Mouse (Mus musculus): ENCODE measurements around the gene Eps15l1. TPM values are rescaled to one million over a fixed set of nuclear protein-coding genes. Genes with fewer than 3 reads are reported as not detected.

Gene Eps15l1
- polyA plus RNA-seq, 1 experiment from 2014 or later: 47.4 TPM

- 0 out of 2 replicates have a peak, but pooled peaks cover 4% of the 10 kb centered on the region for H3K4me1 ChIP-seq (replicated peaks)
- ATAC-seq (ENCODE audit: insufficient number of reproducible peaks, low FRiP score): no peak
- no peak overlapping the region for H3K4me3 ChIP-seq
- H3K27ac ChIP-seq (ENCODE audit: poor library complexity, severe bottlenecking): no peak overlapping the region
- peaks cover 12% of the 10 kb centered on the region for H3K36me3 ChIP-seq
- no peaks in the 10 kb centered on the region for H3K9me3 ChIP-seq (replicated peaks)
- WGBS: 78% methylated on average over 6 of the region's 6 CpGs
- H3K4me2 ChIP-seq: no peak overlapping the region
- H3K9ac ChIP-seq: no peak overlapping the region
- no peaks in the 10 kb centered on the region for H3K27me3 ChIP-seq (replicated peaks)
These were observed 90.3 kb downstream of the Eps15l1 start for GRCm38 (mm10) chr8:72330806-72331516.

DNA sequence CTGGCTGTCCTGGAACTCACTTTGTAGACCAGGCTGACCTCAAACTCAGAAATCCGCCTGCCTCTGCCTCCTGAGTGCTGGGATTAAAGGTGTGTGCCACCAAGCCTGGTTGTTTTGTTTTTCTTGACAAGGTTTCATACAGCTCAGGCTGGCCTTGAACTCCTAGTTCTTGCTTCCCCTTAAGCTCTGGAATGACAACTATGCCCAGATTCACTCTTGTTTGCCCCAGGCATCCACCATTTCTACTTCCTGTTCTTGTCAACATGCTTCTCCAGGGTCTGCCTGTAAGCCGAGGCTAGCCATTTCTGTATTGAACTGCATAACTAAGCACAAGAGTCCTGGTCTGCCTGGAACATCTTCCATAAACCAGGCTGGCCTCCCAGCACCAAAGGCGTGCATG, 92.1 kb downstream of the Eps15l1 start:
- ATAC-seq (ENCODE audit: insufficient number of reproducible peaks, low FRiP score): no peak
- H3K9ac ChIP-seq: no peak overlapping the region
- no peak overlapping the region for H3K4me2 ChIP-seq
- no peaks in the 10 kb centered on the region for H3K9me3 ChIP-seq (replicated peaks)
- no peaks in the 10 kb centered on the region for H3K27me3 ChIP-seq (replicated peaks)
- H3K36me3 ChIP-seq: no peaks in the 10 kb centered on the region
- 0 out of 2 replicates have a peak, but pooled peaks cover 4% of the 10 kb centered on the region for H3K4me1 ChIP-seq (replicated peaks)
- WGBS: 70% methylated on average over 3 of the region's 3 CpGs
- no peak overlapping the region for H3K4me3 ChIP-seq
- no peak overlapping the region for H3K27ac ChIP-seq (ENCODE audit: poor library complexity, severe bottlenecking)

- Histone ChIP-seq H3K27me3 (replicated peaks) (peaks cover 6% of the 10 kb centered on the region), H3K9me3 (replicated peaks) (no peaks in the 10 kb centered on the region), H3K4me1 (replicated peaks) (peaks cover 35% of the 10 kb centered on the region), H3K27ac (ENCODE audit: poor library complexity, severe bottlenecking) (no peak overlapping the region), H3K4me2 (no peak overlapping the region), H3K4me3 (no peak overlapping the region), H3K36me3 (peaks cover 14% of the 10 kb centered on the region), H3K9ac (no peak overlapping the region)
- 79% methylated on average over 2 of the region's 2 CpGs for WGBS
- no peak for ATAC-seq (ENCODE audit: insufficient number of reproducible peaks, low FRiP score)
These were observed 96.6 kb downstream of the Eps15l1 start for GRCm38 (mm10) chr8:72324708-72325107.

DNA sequence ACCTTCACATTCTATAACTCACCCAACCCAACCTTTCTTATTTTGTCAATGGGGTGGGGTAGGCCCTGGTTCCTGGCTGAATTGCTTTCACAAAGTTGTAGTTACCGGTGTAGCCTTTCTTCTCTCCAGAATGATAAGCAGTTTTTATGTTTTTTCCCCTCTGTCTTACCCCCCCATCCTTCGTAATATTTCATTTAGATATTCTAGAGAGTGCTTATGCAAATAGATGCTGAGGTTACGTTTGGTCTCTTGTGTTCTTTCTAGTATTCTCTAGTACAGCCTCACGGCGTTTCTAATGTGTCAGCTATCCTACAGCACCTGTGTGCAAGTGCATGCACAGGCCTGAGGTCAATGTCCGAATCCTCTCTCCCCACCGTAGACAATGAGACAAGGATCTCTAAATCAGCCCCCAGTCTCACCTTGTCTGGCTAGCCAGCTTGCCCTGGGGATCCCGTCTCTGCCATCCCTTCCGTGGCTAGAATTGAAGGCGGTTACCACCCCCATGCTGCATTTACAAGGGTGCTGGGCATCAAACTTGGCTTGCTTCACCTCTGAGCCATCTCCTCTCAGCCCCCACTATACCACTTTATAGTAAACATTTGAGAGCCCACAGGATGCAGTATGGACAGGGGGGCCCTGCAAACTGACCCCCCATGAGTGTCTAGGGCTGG, 97.1 kb downstream of the Eps15l1 start:
- Histone ChIP-seq H3K9ac (no peak overlapping the region), H3K27me3 (replicated peaks) (peaks cover 6% of the 10 kb centered on the region), H3K9me3 (replicated peaks) (no peaks in the 10 kb centered on the region), H3K36me3 (peaks cover 14% of the 10 kb centered on the region), H3K4me1 (replicated peaks) (peaks cover 36% of the 10 kb centered on the region), H3K4me2 (no peak overlapping the region), H3K4me3 (no peak overlapping the region), H3K27ac (ENCODE audit: poor library complexity, severe bottlenecking) (no peak overlapping the region)
- 75% methylated on average over 10 of the region's 10 CpGs for WGBS
- peak; percentile 12; the same call in 1 of the 2 replicates for ATAC-seq (ENCODE audit: insufficient number of reproducible peaks, low FRiP score)

- no peak overlapping the region for H3K9ac ChIP-seq
- 48% methylated on average over 6 of the region's 6 CpGs for WGBS
- peaks cover 39% of the 10 kb centered on the region for H3K4me1 ChIP-seq (replicated peaks)
- H3K27ac ChIP-seq (ENCODE audit: poor library complexity, severe bottlenecking): no peak overlapping the region
- peaks cover 14% of the 10 kb centered on the region for H3K36me3 ChIP-seq
- no peaks in the 10 kb centered on the region for H3K9me3 ChIP-seq (replicated peaks)
- ATAC-seq (ENCODE audit: insufficient number of reproducible peaks, low FRiP score): no peak
- H3K27me3 ChIP-seq (replicated peaks): peaks cover 6% of the 10 kb centered on the region
- peak overlapping the region; percentile 96 for H3K4me2 ChIP-seq
- no peak overlapping the region for H3K4me3 ChIP-seq
These were observed 98.0 kb downstream of the Eps15l1 start for GRCm38 (mm10) chr8:72323131-72323725.

- Histone ChIP-seq H3K36me3 (peaks cover 14% of the 10 kb centered on the region), H3K4me2 (peak overlapping the region; percentile 96), H3K27me3 (replicated peaks) (peaks cover 6% of the 10 kb centered on the region), H3K27ac (ENCODE audit: poor library complexity, severe bottlenecking) (no peak overlapping the region), H3K4me1 (replicated peaks) (peaks cover 45% of the 10 kb centered on the region), H3K9ac (peak overlapping the region; percentile 49), H3K4me3 (peak overlapping the region; percentile 69), H3K9me3 (replicated peaks) (no peaks in the 10 kb centered on the region)
- no peak for ATAC-seq (ENCODE audit: insufficient number of reproducible peaks, low FRiP score)
- WGBS: 72% methylated on average over 7 of the region's 7 CpGs
These were observed 98.8 kb downstream of the Eps15l1 start for GRCm38 (mm10) chr8:72322471-72322889.

DNA sequence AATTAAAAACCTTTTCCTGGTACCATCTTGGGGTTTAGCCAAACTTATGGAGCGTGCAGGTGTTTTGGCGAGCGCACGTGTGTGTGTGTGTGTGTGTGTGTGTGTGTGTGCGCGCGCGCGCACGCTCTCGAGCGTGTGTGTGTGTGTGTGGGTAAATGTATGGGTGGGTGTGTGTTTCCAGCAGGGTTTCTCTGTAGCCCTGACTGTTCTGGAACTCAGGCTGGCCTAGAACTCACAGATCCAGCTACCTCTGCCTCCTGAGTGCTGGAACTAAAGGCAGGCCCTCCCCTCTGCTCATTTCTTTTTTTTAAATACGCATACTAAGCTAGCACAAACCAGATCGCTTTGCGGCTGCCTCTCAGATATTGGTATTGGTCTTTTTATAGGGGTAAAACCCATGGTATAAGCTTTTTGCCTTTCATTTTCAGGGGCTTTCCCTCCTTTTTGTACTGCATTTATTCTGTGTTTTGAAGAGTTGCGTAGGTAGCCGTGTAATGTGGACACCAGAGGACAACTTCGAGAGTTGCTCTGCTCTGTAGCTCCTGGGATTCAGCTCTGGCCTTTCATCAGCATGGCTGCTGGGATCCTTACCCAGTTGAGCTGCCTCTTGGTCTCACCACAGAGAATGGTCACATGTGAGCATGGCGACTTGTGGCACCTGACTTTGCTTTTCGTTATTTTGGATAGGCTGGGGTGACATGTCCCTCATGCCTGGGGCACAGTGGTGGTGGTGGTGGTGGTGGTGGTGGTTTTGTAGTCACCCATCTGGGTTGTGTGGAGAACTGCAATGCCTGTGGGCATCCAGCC, 99.4 kb downstream of the Eps15l1 start:
- Histone ChIP-seq H3K27me3 (replicated peaks) (peaks cover 6% of the 10 kb centered on the region), H3K36me3 (peaks cover 14% of the 10 kb centered on the region), H3K27ac (ENCODE audit: poor library complexity, severe bottlenecking) (no peak overlapping the region), H3K4me3 (peak overlapping the region; percentile 69), H3K4me1 (replicated peaks) (peaks cover 45% of the 10 kb centered on the region), H3K9ac (peak overlapping the region; percentile 86), H3K9me3 (replicated peaks) (no peaks in the 10 kb centered on the region), H3K4me2 (peak overlapping the region; percentile 96)
- WGBS: 90% methylated on average over 20 of the region's 20 CpGs
- no peak for ATAC-seq (ENCODE audit: insufficient number of reproducible peaks, low FRiP score)

DNA sequence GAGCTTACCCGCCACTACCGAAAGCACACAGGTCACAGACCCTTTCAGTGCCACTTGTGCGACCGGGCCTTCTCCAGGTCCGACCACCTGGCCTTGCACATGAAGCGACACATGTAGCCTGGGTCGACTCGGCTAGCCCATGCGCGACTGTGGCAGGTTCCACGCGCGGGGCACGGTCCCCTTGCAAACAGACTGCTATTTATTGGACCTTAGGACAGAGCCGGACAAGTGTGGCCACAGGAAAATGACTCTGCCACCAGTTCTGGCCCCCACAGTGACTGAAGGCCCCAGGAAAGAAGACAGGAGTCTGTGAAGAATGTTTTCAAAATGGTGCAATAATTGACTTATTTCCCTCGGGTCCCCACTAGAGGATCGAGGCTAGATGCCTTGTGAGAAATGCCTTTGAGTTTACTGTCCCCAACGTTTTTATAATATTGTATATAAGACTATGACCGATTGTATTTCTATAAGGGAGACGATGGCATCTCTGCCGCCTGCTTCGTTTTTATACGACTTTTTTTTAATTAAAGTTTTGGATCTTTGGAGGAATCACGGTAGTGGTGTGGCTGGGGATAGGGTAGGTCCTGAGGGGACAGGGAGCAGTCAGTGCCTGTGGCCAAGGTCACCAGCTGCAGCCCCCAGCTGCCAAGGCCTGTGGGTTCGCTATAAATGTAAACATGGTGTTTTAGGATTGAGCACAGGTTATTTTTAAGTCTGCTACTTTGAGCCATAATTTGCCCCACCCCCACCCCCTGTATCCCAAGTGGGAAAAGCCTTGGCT, 100.3 kb downstream of the Eps15l1 start:
- peak overlapping the region; percentile 69 for H3K4me3 ChIP-seq
- peak overlapping the region; percentile 96 for H3K4me2 ChIP-seq
- H3K27ac ChIP-seq (ENCODE audit: poor library complexity, severe bottlenecking): no peak overlapping the region
- WGBS: 55% methylated on average over 25 of the region's 25 CpGs
- H3K4me1 ChIP-seq (replicated peaks): peaks cover 45% of the 10 kb centered on the region
- H3K9me3 ChIP-seq (replicated peaks): no peaks in the 10 kb centered on the region
- H3K9ac ChIP-seq: peak overlapping the region; percentile 86
- ATAC-seq (ENCODE audit: insufficient number of reproducible peaks, low FRiP score): no peak
- H3K27me3 ChIP-seq (replicated peaks): peaks cover 6% of the 10 kb centered on the region
- peaks cover 14% of the 10 kb centered on the region for H3K36me3 ChIP-seq

GRCm38 (mm10) chr8:72319921-72320802, 101.1 kb downstream of the Eps15l1 start:
- no peak for ATAC-seq (ENCODE audit: insufficient number of reproducible peaks, low FRiP score)
- WGBS: 5% methylated on average over 53 of the region's 55 CpGs
- Histone ChIP-seq H3K27ac (ENCODE audit: poor library complexity, severe bottlenecking) (peak overlapping the region; percentile 81), H3K27me3 (replicated peaks) (peaks cover 6% of the 10 kb centered on the region), H3K9ac (peak overlapping the region; percentile 86), H3K4me3 (peak overlapping the region; percentile 69), H3K9me3 (replicated peaks) (no peaks in the 10 kb centered on the region), H3K4me2 (peak overlapping the region; percentile 96), H3K36me3 (peaks cover 14% of the 10 kb centered on the region), H3K4me1 (replicated peaks) (peaks cover 45% of the 10 kb centered on the region)
